Mouse (Mus musculus) lung, adult 2 months (tissue): ENCODE measurements at regions not wholly inside any gene's neighbourhood (a gene's known extent, or its start where the extent isn't known, plus 50 kb on each side); places are given as distances from the start of the nearest gene placed in this dataset.

Experiments
- CTCF ChIP-seq: fragments of 200-500 bp; IDR thresholded peaks from 2 replicates; pipeline ENCODE4 v1.5.1; 2011; ENCODE audit warnings: mild to moderate bottlenecking, low read length, control low read depth; ENCODE audit not compliant: insufficient read depth
- POLR2A ChIP-seq: fragments of 200-500 bp; IDR thresholded peaks from 2 replicates; pipeline ENCODE4 v1.6.1; 2011; ENCODE audit warnings: low read depth, mild to moderate bottlenecking, control low read depth, low read length, borderline replicate concordance; ENCODE audit errors: extremely low read depth

DNA sequence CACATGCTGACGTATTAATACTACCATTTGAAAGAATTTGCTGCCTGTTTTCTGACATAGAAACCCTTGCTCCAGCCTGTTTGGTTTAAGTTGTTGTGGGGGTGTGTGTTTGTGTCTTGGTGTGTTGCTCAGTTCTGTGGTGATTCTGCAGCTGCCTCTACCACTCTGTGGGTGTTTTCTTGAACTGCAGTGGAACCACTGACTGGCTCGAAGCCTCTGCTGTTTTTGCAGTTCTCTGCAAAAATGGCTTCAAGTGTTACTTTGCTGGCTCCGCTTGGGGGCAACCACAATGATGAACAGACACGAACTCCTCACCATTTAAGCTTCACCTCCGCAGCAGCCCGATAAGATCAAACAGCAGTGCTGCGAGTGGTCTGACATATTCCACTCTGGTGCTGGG is 274.6 kb downstream of the Ets1 start:
- TF ChIP-seq POLR2A (no peak), CTCF (no peak)
